Mouse (Mus musculus): Measurements from ENCODE around the gene Tlr12.
"Not testable (repeated sequence)": the region's sequence is repeated elsewhere in the genome, so short reads cannot be mapped to it uniquely, and the experiment has no call there.

Tlr12 gene

GRCm38 (mm10) chr4:128618963-128619362 is 544 bp upstream of the Tlr12 start:
- DNase-seq = no peak

- DNase-seq = no peak
Observed at GRCm38 (mm10) chr4:128617363-128618120, 877 bp downstream of the Tlr12 start.

- DNase-seq = no peak
Observed at GRCm38 (mm10) chr4:128615761-128616160, 2.7 kb downstream of the Tlr12 start.

- peak; percentile 60 for DNase-seq
Observed at GRCm38 (mm10) chr4:128613326-128613725, 5.1 kb downstream of the Tlr12 start.

- not testable (repeated sequence) for DNase-seq
Observed at GRCm38 (mm10) chr4:128611726-128612125, 6.7 kb downstream of the Tlr12 start.

- no peak for DNase-seq
Observed at GRCm38 (mm10) chr4:128610706-128611105, 7.7 kb downstream of the Tlr12 start.

GRCm38 (mm10) chr4:128609925-128610402 is 8.5 kb downstream of the Tlr12 start, which contains the start of gene Zscan20:
TSS of gene Zscan20 (minus strand) at chr4:128610098.
- peak; percentile 94 for DNase-seq

GRCm38 (mm10) chr4:128609276-128609924 is 9.0 kb downstream of the Tlr12 start:
- DNase-seq = no peak

GRCm38 (mm10) chr4:128607661-128608060 is 10.8 kb downstream of the Tlr12 start:
- no peak for DNase-seq

- no peak for DNase-seq
Observed at GRCm38 (mm10) chr4:128606586-128606985, 11.8 kb downstream of the Tlr12 start.

- DNase-seq = no peak
Observed at GRCm38 (mm10) chr4:128597801-128598560, 20.4 kb downstream of the Tlr12 start.

GRCm38 (mm10) chr4:128594062-128594461 is 24.4 kb downstream of the Tlr12 start:
- DNase-seq = no peak

- DNase-seq = no peak
Observed at GRCm38 (mm10) chr4:128593286-128593685, 25.1 kb downstream of the Tlr12 start.

GRCm38 (mm10) chr4:128579182-128579581 is 39.2 kb downstream of the Tlr12 start:
- no peak for DNase-seq

- no peak for DNase-seq
Observed at GRCm38 (mm10) chr4:128575811-128576210, 42.6 kb downstream of the Tlr12 start.
